Mouse (Mus musculus) megakaryocyte-erythroid progenitor cell, adult 5-6 weeks (primary cell): ENCODE measurements around the gene D430042O09Rik. TPM values are rescaled to one million over a fixed set of nuclear protein-coding genes. Genes with fewer than 3 reads are reported as not detected.

ENCODE experiments used
- ATAC-seq: replicated peaks from 2 replicates; pipeline ENCODE4 v1.8.0; 2016; ENCODE audit warnings: mild to moderate bottlenecking, inconsistent platforms; ENCODE audit not compliant: severe bottlenecking, poor library complexity, low FRiP score, low TSS enrichment
- total RNA-seq, 2 experiments: library from RNA; stranded (forward) in 1 of 2; stranded (reverse) in 1 of 2; fragments of 200-1000, 215-1000 nt in 1 of 2; fragments of >200 nt in 1 of 2; fragmentation: Nextera tagmentation in 1 of 2; gene quantifications; 2 replicates each; pipeline ENCODE4 v1.2.3; 2014 to 2017

D430042O09Rik gene
- total RNA-seq, 2 experiments from 2014 or later = 8.0 to 15.3 TPM

- ATAC-seq = no peak
Measured at GRCm38 (mm10) chr7:125924044-125924443, 216.4 kb downstream of the D430042O09Rik start.

Other genes with a start within 250 kb of the D430042O09Rik start
- gene Nsmce1, start 216.3 kb upstream of the D430042O09Rik start, total RNA-seq (2014; fragmentation: Nextera tagmentation) = 49.9 and 55.4 TPM in 2 replicates
- gene Nsmce1, start 216.3 kb upstream of the D430042O09Rik start, total RNA-seq (2017) = 58.3 and 68.4 TPM in 2 replicates
- gene Il4ra, start 155.8 kb upstream of the D430042O09Rik start, total RNA-seq (2014; fragmentation: Nextera tagmentation) = 1.8 and 2.0 TPM in 2 replicates
- 2.2 and 3.2 TPM in 2 replicates for gene Il4ra, start 155.8 kb upstream of the D430042O09Rik start, total RNA-seq (2017)
- 0.74 and 1.8 TPM in 2 replicates for gene Il21r, start 104.5 kb upstream of the D430042O09Rik start, total RNA-seq (2014; fragmentation: Nextera tagmentation)
- 0.04 and 2.1 TPM in 2 replicates for gene Il21r, start 104.5 kb upstream of the D430042O09Rik start, total RNA-seq (2017)
- 32.8 and 42.8 TPM in 2 replicates for gene Gtf3c1, start 108 bp upstream of the D430042O09Rik start, total RNA-seq (2014; fragmentation: Nextera tagmentation)
- gene Gtf3c1, start 108 bp upstream of the D430042O09Rik start, total RNA-seq (2017) = 30.2 and 41.2 TPM in 2 replicates